Mouse (Mus musculus) neural tube, embryonic 11.5 days (tissue): ENCODE measurements at regions not wholly inside any gene's neighbourhood (a gene's known extent, or its start where the extent isn't known, plus 50 kb on each side); places are given as distances from the start of the nearest gene placed in this dataset.
A peak's percentile ranks its signal among the peaks of the same experiment; 100 is the strongest.

Source experiments
- ATAC-seq: fragments of 200-750 bp; cut with Nextera tagmentation; 2 replicates; pipeline ENCODE4 v1.8.0; 2017; ENCODE audit warnings: moderate number of reproducible peaks, mild to moderate bottlenecking, moderate TSS enrichment, moderate library complexity; ENCODE audit not compliant: insufficient read depth, low FRiP score, low TSS enrichment
- DNase-seq: peaks from one replicate; pipeline ENCODE4 v3.0.0-alpha.2; 2015; ENCODE audit warnings: low spot score
- H3K27ac ChIP-seq: fragments of 300-500 bp; sonication (generic); 2 replicates; pipeline ENCODE4 v1.5.1; 2014; ENCODE audit warnings: low read depth, mild to moderate bottlenecking, low read length
- H3K27me3 ChIP-seq: fragments of 300-500 bp; sonication (generic); 2 replicates; pipeline ENCODE4 v1.6.1; 2014; ENCODE audit warnings: mild to moderate bottlenecking, low read length, mixed read lengths; ENCODE audit not compliant: control insufficient read depth, insufficient read depth
- H3K36me3 ChIP-seq: fragments of 300-500 bp; sonication (generic); 2 replicates; pipeline ENCODE4 v1.6.1; 2014; ENCODE audit warnings: mild to moderate bottlenecking, low read length, moderate library complexity, mixed read lengths; ENCODE audit not compliant: control insufficient read depth, insufficient read depth
- H3K4me1 ChIP-seq: fragments of 300-500 bp; sonication (generic); 2 replicates; pipeline ENCODE4 v1.6.1; 2014; ENCODE audit warnings: low read length, mixed read lengths; ENCODE audit not compliant: control insufficient read depth, insufficient read depth
- H3K4me2 ChIP-seq: fragments of 300-500 bp; sonication (generic); 2 replicates; pipeline ENCODE4 v1.6.1; 2014; ENCODE audit warnings: low read depth, mild to moderate bottlenecking, moderate library complexity
- H3K4me3 ChIP-seq: fragments of 300-500 bp; sonication (generic); 2 replicates; pipeline ENCODE4 v1.5.1; 2014; ENCODE audit warnings: low read depth, low read length
- H3K9ac ChIP-seq: fragments of 300-500 bp; sonication (generic); 2 replicates; pipeline ENCODE4 v1.6.1; 2014; ENCODE audit warnings: mild to moderate bottlenecking, low read length
- H3K9me3 ChIP-seq: fragments of 300-500 bp; sonication (generic); 2 replicates; pipeline ENCODE4 v1.6.1; 2016; ENCODE audit warnings: low read length; ENCODE audit not compliant: control insufficient read depth
- WGBS: fragments of 180-500 bp; shearing (Covaris S2); extraction: QIAGEN DNeasy Blood & Tissue Kit; methylation state at CpG from one replicate; pipeline ENCODE4 v1.1.7; 2014; 5-methylcytosine and 5-hydroxymethylcytosine counted together

DNA sequence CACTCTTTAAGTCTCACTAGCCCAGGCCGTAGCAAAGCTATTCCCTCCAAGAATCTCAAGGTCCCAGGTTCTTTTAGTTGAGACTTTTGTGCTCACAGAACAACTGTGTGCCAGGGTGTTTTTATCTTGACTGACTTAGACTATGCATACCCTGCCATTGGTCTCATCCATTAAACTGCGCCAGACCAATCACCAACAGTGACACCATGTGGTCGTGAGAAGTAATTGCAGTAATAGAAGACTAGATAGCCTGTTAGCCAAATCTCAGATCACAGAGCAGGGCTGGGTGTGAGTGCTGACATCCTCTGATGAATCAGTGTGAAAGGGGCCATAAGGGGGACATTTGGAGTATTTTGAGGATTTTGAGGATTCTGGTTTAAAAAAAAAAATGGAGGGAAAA, 127.8 kb upstream of the Rpl38 start:
- 75% methylated on average over 3 of the region's 3 CpGs for WGBS
- H3K4me3 ChIP-seq, result no peak overlapping the region
- H3K27ac ChIP-seq, result no peak overlapping the region
- no peak for ATAC-seq
- no peaks in the 10 kb centered on the region for H3K27me3 ChIP-seq
- peaks cover 16% of the 10 kb centered on the region for H3K4me1 ChIP-seq
- DNase-seq, result no peak
- H3K36me3 ChIP-seq, result no peaks in the 10 kb centered on the region
- H3K9me3 ChIP-seq, result no peaks in the 10 kb centered on the region
- no peak overlapping the region for H3K9ac ChIP-seq
- H3K4me2 ChIP-seq, result no peak overlapping the region

DNA sequence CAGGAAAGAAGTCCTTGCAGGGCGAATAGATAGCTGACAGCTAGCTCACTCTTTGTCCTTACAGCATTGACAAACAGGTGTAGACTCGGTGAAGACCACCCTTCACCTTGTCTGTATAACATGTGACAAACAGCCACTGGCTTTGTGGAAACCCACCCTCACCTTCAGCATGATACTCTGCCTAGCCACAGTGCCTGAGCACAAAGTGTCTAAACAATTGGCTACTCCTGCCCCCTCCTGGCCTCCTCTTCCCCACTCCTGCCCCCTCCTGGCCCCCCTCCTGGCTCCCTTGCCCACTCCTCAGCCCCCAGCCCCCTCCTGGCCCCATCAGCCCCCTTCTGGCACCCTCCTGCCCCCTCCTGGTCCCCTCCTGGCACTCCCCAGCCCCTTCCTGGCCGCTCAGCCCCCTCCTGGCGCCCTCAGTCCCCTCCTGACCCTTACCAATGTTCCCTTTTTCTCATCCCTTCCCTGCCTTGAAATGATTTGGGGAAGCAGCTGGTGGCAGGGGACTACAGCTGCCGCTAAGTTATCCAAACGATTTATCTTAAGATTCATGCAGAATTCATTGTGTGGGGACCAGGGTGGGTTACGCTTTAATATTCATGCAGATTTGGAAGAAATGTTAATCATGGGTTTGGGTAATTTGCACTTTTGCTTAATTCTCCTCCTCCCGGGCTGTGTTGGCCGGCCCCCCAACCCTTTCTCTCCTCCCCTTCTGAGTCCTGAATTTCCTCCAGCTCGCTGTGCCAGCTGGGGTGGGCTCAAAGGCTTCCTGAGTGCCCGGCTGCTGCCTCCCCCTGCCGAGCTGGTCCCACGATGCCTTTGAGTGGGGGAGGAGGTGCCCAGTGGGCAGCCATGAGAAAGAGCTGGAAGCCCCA, 131.5 kb upstream of the Rpl38 start:
- Histone ChIP-seq H3K9ac (no peak overlapping the region), H3K4me2 (no peak overlapping the region)
- WGBS, result 20% methylated on average over 13 of the region's 13 CpGs

DNA sequence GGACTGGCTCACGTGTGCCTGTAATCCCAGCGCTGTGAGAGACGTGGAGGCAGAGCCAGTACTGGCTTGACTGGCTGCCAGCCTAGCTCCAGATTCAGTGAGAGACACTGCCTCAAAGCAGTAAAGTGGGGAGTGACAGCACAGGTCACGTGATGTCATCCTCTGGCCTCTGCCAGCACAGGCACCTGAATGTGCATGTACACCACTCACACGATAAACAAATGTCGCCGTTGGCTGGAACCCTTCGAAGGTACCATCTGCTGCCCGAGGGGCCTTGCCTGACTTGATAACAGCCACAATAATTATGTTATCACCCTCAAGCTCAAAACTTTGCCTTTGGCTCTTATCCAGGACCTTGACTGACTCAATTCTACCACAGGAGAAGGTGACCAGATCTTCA, 132.4 kb upstream of the Rpl38 start:
- H3K9me3 ChIP-seq, result no peaks in the 10 kb centered on the region
- no peak overlapping the region for H3K9ac ChIP-seq
- H3K4me2 ChIP-seq, result no peak overlapping the region
- peaks cover 9% of the 10 kb centered on the region; the same call in 1 of the 2 replicates for H3K4me1 ChIP-seq
- no peak overlapping the region for H3K27ac ChIP-seq
- no peaks in the 10 kb centered on the region for H3K36me3 ChIP-seq
- DNase-seq, result no peak
- ATAC-seq, result no peak
- no peaks in the 10 kb centered on the region for H3K27me3 ChIP-seq
- H3K4me3 ChIP-seq, result no peak overlapping the region
- 91% methylated on average over 9 of the region's 9 CpGs for WGBS

More for the DNA sequence above, 131.5 kb upstream of the Rpl38 start:
- DNase-seq, result peak; percentile 54
- Histone ChIP-seq H3K27me3 (no peaks in the 10 kb centered on the region), H3K36me3 (no peaks in the 10 kb centered on the region), H3K4me3 (no peak overlapping the region), H3K9me3 (no peaks in the 10 kb centered on the region), H3K4me1 (peaks cover 9% of the 10 kb centered on the region; the same call in 1 of the 2 replicates), H3K27ac (peak overlapping the region; percentile 34)
- ATAC-seq, result peak; percentile 35; the same call in 1 of the 2 replicates

DNA sequence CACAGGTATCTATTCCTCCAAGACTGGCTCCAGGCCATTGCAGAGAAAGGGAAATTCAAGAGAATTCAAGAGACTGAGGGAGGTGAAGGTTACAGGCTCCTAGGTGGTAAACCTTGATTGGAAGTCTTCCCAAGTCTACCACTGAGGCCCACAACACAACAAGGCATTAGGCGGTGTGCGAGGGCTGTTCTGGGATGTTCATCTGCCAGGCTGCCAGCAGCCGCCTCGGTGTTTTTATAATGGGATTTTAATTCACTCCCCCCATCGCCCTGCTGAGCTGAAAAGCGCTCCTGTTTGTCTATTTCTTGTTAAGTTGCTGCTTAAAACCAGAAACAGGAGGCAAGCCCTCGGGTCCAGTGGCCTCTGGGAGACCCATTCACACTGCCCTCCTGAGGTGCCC, 133.9 kb upstream of the Rpl38 start:
- ATAC-seq, result no peak
- Histone ChIP-seq H3K27ac (no peak overlapping the region), H3K4me3 (no peak overlapping the region), H3K36me3 (no peaks in the 10 kb centered on the region), H3K9ac (no peak overlapping the region), H3K4me1 (peaks cover 9% of the 10 kb centered on the region; the same call in 1 of the 2 replicates), H3K27me3 (no peaks in the 10 kb centered on the region), H3K4me2 (no peak overlapping the region), H3K9me3 (no peaks in the 10 kb centered on the region)
- 74% methylated on average over 7 of the region's 7 CpGs for WGBS
- DNase-seq, result no peak

DNA sequence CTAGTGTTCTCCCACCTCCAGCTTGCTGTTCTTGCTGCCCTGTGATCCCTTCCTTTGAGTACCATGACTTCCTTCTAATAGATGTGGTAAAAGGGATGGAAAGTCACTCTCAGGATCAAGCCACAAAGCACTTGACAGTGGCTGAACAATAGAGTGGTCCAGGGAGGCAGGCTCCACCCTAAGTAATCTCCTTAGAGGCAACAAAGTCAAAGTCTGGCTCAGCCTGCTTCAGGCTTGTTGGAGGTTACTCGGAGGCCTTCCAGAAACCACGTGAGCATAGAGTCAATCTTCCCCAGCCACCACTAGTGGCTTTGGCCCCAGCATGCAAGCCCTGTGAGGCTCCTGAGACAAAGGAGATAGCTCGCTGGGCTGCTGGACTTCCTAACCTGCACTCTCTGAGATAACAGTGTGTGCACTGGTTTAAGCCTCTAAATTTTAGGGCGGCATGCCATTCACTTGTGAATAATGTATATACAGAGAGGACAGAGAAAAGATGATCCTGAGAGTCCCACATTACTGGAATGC, 137.0 kb upstream of the Rpl38 start:
- H3K9ac ChIP-seq, result no peak overlapping the region
- no peak overlapping the region for H3K4me3 ChIP-seq
- ATAC-seq (no peak), DNase-seq (no peak)
- 63% methylated on average over 4 of the region's 4 CpGs for WGBS
- H3K9me3 ChIP-seq, result no peaks in the 10 kb centered on the region
- H3K27ac ChIP-seq, result no peak overlapping the region
- no peaks in the 10 kb centered on the region for H3K36me3 ChIP-seq
- H3K27me3 ChIP-seq, result no peaks in the 10 kb centered on the region
- H3K4me2 ChIP-seq, result no peak overlapping the region
- no peaks in the 10 kb centered on the region; the same call in 1 of the 2 replicates for H3K4me1 ChIP-seq

DNA sequence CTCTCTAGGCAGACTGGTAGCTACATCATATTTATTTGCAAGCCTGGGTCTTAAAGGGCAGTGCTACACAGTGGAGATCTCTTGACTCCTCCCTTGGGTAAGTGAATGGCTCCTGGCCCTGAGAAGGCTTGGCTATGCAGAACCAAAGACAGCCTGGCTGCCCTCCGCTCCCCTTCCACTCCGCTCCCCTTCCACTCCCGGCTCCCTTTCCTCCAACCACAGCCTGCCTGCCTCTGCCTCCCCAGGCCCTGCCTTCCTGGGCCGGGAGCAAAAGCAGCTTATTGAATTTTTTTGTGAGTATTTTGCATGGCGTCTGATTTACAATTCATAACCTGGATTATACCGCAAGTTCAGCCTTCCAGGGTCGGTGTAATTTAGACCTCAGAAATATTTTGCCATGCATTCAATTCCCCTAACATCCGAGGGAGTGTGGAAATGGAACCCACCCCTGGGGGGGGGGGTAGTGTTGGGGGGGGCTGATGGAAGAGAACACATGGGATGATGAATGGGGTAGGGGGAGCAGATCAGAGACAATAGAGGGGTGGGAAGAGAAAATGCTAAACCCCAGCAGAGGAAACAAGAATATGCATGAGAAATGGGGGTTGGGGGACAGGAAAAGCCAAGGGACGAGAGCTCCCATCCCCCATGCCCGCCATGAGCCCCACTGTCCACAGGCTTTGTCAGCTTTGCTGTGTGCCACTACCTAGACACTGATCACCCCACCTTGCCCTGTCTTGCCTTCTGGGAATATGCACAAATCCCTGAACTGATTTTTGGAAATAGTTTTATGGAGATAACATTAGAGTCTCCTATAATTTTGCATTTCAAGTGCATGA, 139.2 kb upstream of the Rpl38 start:
- H3K27ac ChIP-seq, result no peak overlapping the region
- DNase-seq (no peak), ATAC-seq (no peak)
- no peaks in the 10 kb centered on the region for H3K9me3 ChIP-seq
- no peak overlapping the region for H3K9ac ChIP-seq
- H3K4me2 ChIP-seq, result no peak overlapping the region
- 46% methylated on average over 10 of the region's 10 CpGs for WGBS
- no peaks in the 10 kb centered on the region for H3K27me3 ChIP-seq
- H3K4me1 ChIP-seq, result no peaks in the 10 kb centered on the region
- H3K36me3 ChIP-seq, result no peaks in the 10 kb centered on the region
- no peak overlapping the region for H3K4me3 ChIP-seq

- ATAC-seq (no peak), DNase-seq (peak; percentile 86)
- WGBS, result 48% methylated on average over 6 of the region's 6 CpGs
- Histone ChIP-seq H3K9me3 (no peaks in the 10 kb centered on the region), H3K4me1 (no peaks in the 10 kb centered on the region), H3K4me3 (no peak overlapping the region), H3K9ac (no peak overlapping the region), H3K4me2 (no peak overlapping the region), H3K27ac (no peak overlapping the region), H3K36me3 (no peaks in the 10 kb centered on the region), H3K27me3 (no peaks in the 10 kb centered on the region)
Observed at GRCm38 (mm10) chr11:114523444-114524238, 144.7 kb upstream of the Rpl38 start.

GRCm38 (mm10) chr11:114515278-114515677, 153.0 kb upstream of the Rpl38 start:
- Histone ChIP-seq H3K4me2 (no peak overlapping the region), H3K4me3 (no peak overlapping the region), H3K27me3 (no peaks in the 10 kb centered on the region), H3K9me3 (no peaks in the 10 kb centered on the region), H3K9ac (no peak overlapping the region), H3K4me1 (no peaks in the 10 kb centered on the region), H3K36me3 (no peaks in the 10 kb centered on the region), H3K27ac (no peak overlapping the region)
- 78% methylated on average over 4 of the region's 4 CpGs for WGBS
- DNase-seq (no peak), ATAC-seq (no peak)
